Mouse (Mus musculus) pancreas, adult 10 weeks (tissue): ENCODE data around the gene Heatr5a. TPM values are rescaled to one million over a fixed set of nuclear protein-coding genes. Genes with fewer than 3 reads are reported as not detected.

Experiments used
- polyA plus RNA-seq: library from polyadenylated mRNA; stranded (reverse); fragments of 350-450 nt; fragmentation: Illumina TruSeq; extraction: RNeasy Lipid Tissue Mini Kit (QIAGEN cat#74804); gene quantifications from one replicate; pipeline ENCODE4 v1.2.3, GENCODE M21; 2015; ENCODE audit warnings: low read depth, low replicate concordance; ENCODE audit not compliant: insufficient read depth

Gene Heatr5a
- polyA plus RNA-seq = 3.9 TPM

DNA sequence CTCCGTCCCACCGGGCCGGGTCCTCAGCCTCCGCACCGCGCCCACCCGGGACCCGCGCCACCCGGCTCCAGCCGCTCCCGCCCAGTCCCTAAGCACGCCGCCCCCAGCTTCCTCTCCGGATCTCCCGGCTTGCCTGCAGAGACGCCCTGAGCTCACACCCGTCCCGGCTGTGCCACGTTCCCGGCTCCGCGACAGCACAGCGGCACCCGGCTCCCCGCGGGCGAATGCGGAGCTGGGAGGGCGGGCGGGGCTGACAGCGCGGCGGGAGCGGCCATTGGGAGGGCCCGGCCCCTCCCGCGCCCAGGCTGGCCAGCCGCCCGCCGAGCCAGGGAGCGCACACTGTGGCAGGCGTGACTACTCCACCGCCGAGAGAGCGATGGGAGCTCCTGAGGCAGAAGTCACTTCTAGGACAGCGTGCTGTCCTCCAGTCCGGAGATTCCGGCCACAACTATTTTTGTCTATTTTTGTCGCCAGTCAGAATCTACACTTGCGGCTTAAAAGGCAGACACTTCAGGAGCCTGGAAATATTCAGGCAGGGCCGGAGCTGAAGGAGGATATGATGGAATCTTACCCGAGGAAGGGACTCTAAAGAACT is at the start of gene Heatr5a:
Heatr5a (minus strand) TSS at position 252 of the 595 bp plus-strand sequence.

GRCm38 (mm10) chr12:52005877-52006632 is 34.9 kb upstream of the Heatr5a start, which contains the start of gene Dtd2:
Gene Dtd2 (minus strand): TSS chr12:52006501.

DNA sequence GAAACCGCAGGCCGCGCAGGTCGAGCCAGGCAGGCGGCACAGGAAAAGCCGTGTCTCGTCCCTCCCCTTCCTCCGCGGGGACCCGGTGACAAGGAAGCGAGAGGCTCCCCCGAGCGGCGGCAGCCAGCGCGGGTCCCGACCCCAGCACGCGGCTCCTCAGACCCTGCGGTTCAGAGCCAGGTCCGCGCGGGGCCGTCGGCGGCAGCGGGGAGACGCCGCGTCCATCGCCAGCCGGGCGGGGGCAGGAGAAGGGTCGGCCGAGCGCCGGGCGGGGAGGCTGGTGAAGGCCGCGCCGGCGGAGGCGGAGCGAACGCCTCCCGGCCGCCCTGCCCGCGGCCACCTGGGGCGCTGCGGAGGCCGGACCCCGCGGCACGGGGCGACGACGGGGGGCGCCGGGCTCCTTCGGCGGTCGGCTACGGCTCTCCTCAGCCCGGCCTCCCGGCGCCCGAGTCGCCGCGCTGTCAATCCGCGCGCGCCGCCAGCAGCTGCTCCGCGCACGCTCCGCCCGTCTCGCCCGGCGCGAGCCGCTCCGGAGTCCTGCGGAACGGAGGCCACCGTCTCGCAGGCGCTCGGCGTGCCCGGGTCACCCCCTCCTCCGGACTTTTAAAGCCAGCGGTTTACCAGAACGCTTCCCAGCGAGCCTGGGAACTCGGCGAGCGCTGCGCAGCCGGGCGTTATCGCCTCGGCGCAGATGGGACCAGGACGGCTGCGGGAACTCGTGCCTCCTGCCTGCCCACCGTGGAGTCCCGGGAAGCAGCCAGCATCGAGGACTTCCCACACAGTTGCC is 141.6 kb downstream of the Heatr5a start, which contains the start of gene Hectd1:
Hectd1 (minus strand) TSS at position 247 of the 787 bp plus-strand sequence.

Other genes starting within 250 kb of the Heatr5a start
- gene Hectd1, start 141.8 kb downstream of the Heatr5a start, polyA plus RNA-seq = 7.2 TPM
- 1.1 TPM for gene Dtd2, start 35.2 kb upstream of the Heatr5a start, polyA plus RNA-seq
- gene Gpr33, start 56.7 kb upstream of the Heatr5a start, polyA plus RNA-seq = not detected
- 0.54 TPM for gene Nubpl, start 126.4 kb upstream of the Heatr5a start, polyA plus RNA-seq